Mouse (Mus musculus) forebrain, embryonic 11.5 days (tissue): Measurements from ENCODE around the gene Spata13. TPM values are rescaled to one million over a fixed set of nuclear protein-coding genes. Genes with fewer than 3 reads are reported as not detected.

Source experiments
- ATAC-seq: fragments of 200-750 bp; cut with Nextera tagmentation; replicated peaks from 2 replicates; pipeline ENCODE4 v1.8.0; 2017; ENCODE audit warnings: moderate TSS enrichment; ENCODE audit not compliant: low FRiP score
- DNase-seq: peaks from one replicate; pipeline ENCODE4 v3.0.0-alpha.2; 2017; ENCODE audit warnings: low spot score
- H3K27ac ChIP-seq: fragments of 300-500 bp; sonication (generic); 2 replicates; pipeline ENCODE4 v1.5.1; 2014; ENCODE audit warnings: low read depth, low read length
- H3K27me3 ChIP-seq: fragments of 300-500 bp; sonication (generic); 2 replicates; pipeline ENCODE4 v1.6.1; 2014; ENCODE audit warnings: mild to moderate bottlenecking, low read length, mixed read lengths; ENCODE audit not compliant: control insufficient read depth, insufficient read depth
- H3K36me3 ChIP-seq: fragments of 300-500 bp; sonication (generic); 2 replicates; pipeline ENCODE4 v1.6.1; 2014; ENCODE audit warnings: mild to moderate bottlenecking, low read length, moderate library complexity, mixed read lengths; ENCODE audit not compliant: control insufficient read depth, insufficient read depth
- H3K4me1 ChIP-seq: fragments of 300-500 bp; sonication (generic); replicated peaks from 2 replicates; pipeline ENCODE4 v1.6.1; 2014; ENCODE audit warnings: low read length, mixed read lengths; ENCODE audit not compliant: control insufficient read depth, insufficient read depth
- H3K4me2 ChIP-seq: fragments of 300-500 bp; sonication (generic); 2 replicates; pipeline ENCODE4 v1.6.1; 2014; ENCODE audit warnings: low read depth, mild to moderate bottlenecking, low read length, moderate library complexity, mixed read lengths; ENCODE audit not compliant: severe bottlenecking
- H3K4me3 ChIP-seq: fragments of 300-500 bp; sonication (generic); 2 replicates; pipeline ENCODE4 v1.5.1; 2014; ENCODE audit warnings: low read depth, low read length
- H3K9ac ChIP-seq: fragments of 300-500 bp; sonication (generic); 2 replicates; pipeline ENCODE4 v1.6.1; 2014; ENCODE audit warnings: low read length
- H3K9me3 ChIP-seq: fragments of 300-500 bp; sonication (generic); 2 replicates; pipeline ENCODE4 v1.6.1; 2016; ENCODE audit warnings: low read length, mixed read lengths; ENCODE audit not compliant: control insufficient read depth
- WGBS: fragments of 180-500 bp; shearing (Covaris S2); extraction: QIAGEN DNeasy Blood & Tissue Kit; methylation state at CpG from one replicate; pipeline ENCODE4 v1.1.7; 2014; 5-methylcytosine and 5-hydroxymethylcytosine counted together
- polyA plus RNA-seq: library from polyadenylated mRNA; unstranded; fragments of >200 nt; fragmentation: Nextera tagmentation; extraction: Ambion mirVana; gene quantifications from 2 replicates; pipeline ENCODE4 v1.2.1, GENCODE M21; 2014

Spata13 gene
- polyA plus RNA-seq, 1 experiment from 2014 or later: 137 TPM

GRCm38 (mm10) chr14:60753801-60754126, 120.0 kb downstream of the Spata13 start:
- 65% methylated on average over 10 of the region's 10 CpGs for WGBS
- Histone ChIP-seq H3K9me3 (no peaks in the 10 kb centered on the region), H3K36me3 (peaks cover 12% of the 10 kb centered on the region), H3K27me3 (no peaks in the 10 kb centered on the region), H3K27ac (no peak overlapping the region), H3K4me2 (no peak overlapping the region), H3K4me1 (0 out of 2 replicates have a peak, but pooled peaks cover 2% of the 10 kb centered on the region), H3K9ac (no peak overlapping the region), H3K4me3 (no peak overlapping the region)
- ATAC-seq: peak; percentile 77
- no peak for DNase-seq

GRCm38 (mm10) chr14:60754656-60755055, 120.9 kb downstream of the Spata13 start:
- 97% methylated on average over 5 of the region's 5 CpGs for WGBS
- H3K27ac ChIP-seq: no peak overlapping the region
- H3K4me3 ChIP-seq: no peak overlapping the region
- H3K4me1 ChIP-seq: 0 out of 2 replicates have a peak, but pooled peaks cover 2% of the 10 kb centered on the region
- no peaks in the 10 kb centered on the region for H3K9me3 ChIP-seq
- H3K9ac ChIP-seq: no peak overlapping the region
- H3K36me3 ChIP-seq: peaks cover 15% of the 10 kb centered on the region
- DNase-seq (no peak), ATAC-seq (no peak)
- no peaks in the 10 kb centered on the region for H3K27me3 ChIP-seq
- H3K4me2 ChIP-seq: no peak overlapping the region

- DNase-seq: no peak
- ATAC-seq: no peak
- Histone ChIP-seq H3K27ac (no peak overlapping the region), H3K9ac (no peak overlapping the region), H3K36me3 (peaks cover 13% of the 10 kb centered on the region), H3K27me3 (no peaks in the 10 kb centered on the region), H3K4me2 (no peak overlapping the region), H3K9me3 (no peaks in the 10 kb centered on the region), H3K4me3 (no peak overlapping the region), H3K4me1 (0 out of 2 replicates have a peak, but pooled peaks cover 2% of the 10 kb centered on the region)
- 92% methylated on average over 15 of the region's 15 CpGs for WGBS
Measured at GRCm38 (mm10) chr14:60756271-60756670, 122.5 kb downstream of the Spata13 start.

- H3K4me3 ChIP-seq: no peak overlapping the region
- 95% methylated on average over 8 of the region's 8 CpGs for WGBS
- ATAC-seq: no peak
Measured at GRCm38 (mm10) chr14:60757265-60757664, 123.5 kb downstream of the Spata13 start.

GRCm38 (mm10) chr14:60757722-60758121, 123.9 kb downstream of the Spata13 start:
- peaks cover 13% of the 10 kb centered on the region for H3K36me3 ChIP-seq
- H3K4me3 ChIP-seq: no peak overlapping the region
- no peak overlapping the region for H3K27ac ChIP-seq
- WGBS: 92% methylated on average over 7 of the region's 7 CpGs
- no peak for DNase-seq
- 0 out of 2 replicates have a peak, but pooled peaks cover 2% of the 10 kb centered on the region for H3K4me1 ChIP-seq
- H3K9me3 ChIP-seq: no peaks in the 10 kb centered on the region
- no peak overlapping the region for H3K4me2 ChIP-seq
- no peak for ATAC-seq
- no peak overlapping the region for H3K9ac ChIP-seq
- no peaks in the 10 kb centered on the region for H3K27me3 ChIP-seq

More at GRCm38 (mm10) chr14:60757265-60757664, 123.5 kb downstream of the Spata13 start:
- Histone ChIP-seq H3K27ac (no peak overlapping the region), H3K27me3 (no peaks in the 10 kb centered on the region), H3K9ac (no peak overlapping the region), H3K4me1 (0 out of 2 replicates have a peak, but pooled peaks cover 2% of the 10 kb centered on the region), H3K36me3 (peaks cover 13% of the 10 kb centered on the region), H3K4me2 (no peak overlapping the region), H3K9me3 (no peaks in the 10 kb centered on the region)
- DNase-seq: no peak

GRCm38 (mm10) chr14:60759097-60759496, 125.3 kb downstream of the Spata13 start:
- Histone ChIP-seq H3K27me3 (no peaks in the 10 kb centered on the region), H3K4me1 (no peaks in the 10 kb centered on the region), H3K36me3 (peaks cover 13% of the 10 kb centered on the region), H3K9me3 (no peaks in the 10 kb centered on the region), H3K9ac (no peak overlapping the region), H3K4me2 (no peak overlapping the region), H3K4me3 (no peak overlapping the region), H3K27ac (no peak overlapping the region)
- no peak for DNase-seq
- ATAC-seq: no peak
- WGBS: 95% methylated on average over 8 of the region's 8 CpGs

- Histone ChIP-seq H3K4me3 (no peak overlapping the region), H3K9me3 (no peaks in the 10 kb centered on the region), H3K4me2 (no peak overlapping the region), H3K27me3 (no peaks in the 10 kb centered on the region), H3K9ac (no peak overlapping the region), H3K36me3 (peaks cover 9% of the 10 kb centered on the region), H3K4me1 (no peaks in the 10 kb centered on the region), H3K27ac (no peak overlapping the region)
- DNase-seq (no peak), ATAC-seq (no peak)
- WGBS: 77% methylated on average over 10 of the region's 10 CpGs
Measured at GRCm38 (mm10) chr14:60761801-60762200, 128.0 kb downstream of the Spata13 start.

- H3K4me2 ChIP-seq: no peak overlapping the region
- no peak overlapping the region for H3K27ac ChIP-seq
- H3K9me3 ChIP-seq: no peaks in the 10 kb centered on the region
- H3K4me1 ChIP-seq: no peaks in the 10 kb centered on the region
- 82% methylated on average over 7 of the region's 7 CpGs for WGBS
- H3K4me3 ChIP-seq: no peak overlapping the region
- ATAC-seq (no peak), DNase-seq (no peak)
- peaks cover 5% of the 10 kb centered on the region for H3K36me3 ChIP-seq
- H3K9ac ChIP-seq: no peak overlapping the region
- no peaks in the 10 kb centered on the region for H3K27me3 ChIP-seq
Measured at GRCm38 (mm10) chr14:60762754-60763153, 129.0 kb downstream of the Spata13 start.

- Histone ChIP-seq H3K4me3 (no peak overlapping the region), H3K27ac (no peak overlapping the region), H3K4me1 (no peaks in the 10 kb centered on the region), H3K27me3 (no peaks in the 10 kb centered on the region), H3K4me2 (no peak overlapping the region), H3K9me3 (no peaks in the 10 kb centered on the region), H3K9ac (no peak overlapping the region), H3K36me3 (peaks cover 5% of the 10 kb centered on the region)
- no peak for ATAC-seq
- DNase-seq: no peak
- WGBS: 87% methylated on average over 5 of the region's 5 CpGs
Measured at GRCm38 (mm10) chr14:60763746-60764145, 129.9 kb downstream of the Spata13 start.
